ENCODE assay signal across 8 mouse cellular contexts in the genomic region with DNA sequence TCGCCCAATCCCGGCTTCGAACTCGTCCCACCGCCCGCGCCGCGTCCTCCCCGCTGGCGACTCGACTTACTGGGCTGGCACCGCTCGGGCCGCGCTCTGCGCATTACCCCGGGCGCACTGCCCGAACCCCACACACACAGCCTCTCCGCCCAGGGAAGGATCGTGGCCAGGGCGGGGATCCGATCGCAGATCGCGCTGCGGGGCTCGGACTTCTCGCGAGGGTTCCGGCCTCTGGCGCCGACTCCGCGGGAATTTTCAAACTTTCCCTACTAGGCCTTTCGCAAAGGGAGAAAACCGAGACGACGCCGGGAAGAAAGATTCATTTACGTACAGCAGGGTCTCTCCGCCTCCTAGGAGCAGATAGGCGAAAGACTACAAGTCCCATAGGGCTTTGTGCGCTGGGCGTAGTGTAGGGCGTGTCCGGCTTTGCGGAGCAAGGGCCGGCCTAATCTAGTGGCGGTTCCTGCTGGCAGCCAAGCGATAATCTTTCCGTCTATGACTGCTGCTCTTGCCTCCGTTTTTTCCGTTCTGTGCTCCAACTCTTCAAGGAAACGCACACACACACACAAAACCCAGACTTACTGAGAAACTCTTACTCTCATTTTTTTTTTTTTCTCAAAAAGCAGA. TPM values are rescaled to one million over a fixed set of nuclear protein-coding genes. Genes with fewer than 3 reads are reported as not detected.
A peak's percentile ranks its signal among the peaks of the same experiment; 100 is the strongest.
DNase-seq lines count a peak whose midpoint lies in the region; ATAC-seq and TF ChIP-seq lines count a peak whose summit lies in the region.

Gene Ahctf1, minus strand, starts transcription at position 168 of the 627 bp plus-strand sequence.

- peak within 1 kb of the TSS; percentile 87 for H3K27ac ChIP-seq in CH12.LX (ENCODE audit: insufficient read depth, low read depth)
- peak within 1 kb of the TSS; percentile 97 for H3K27ac ChIP-seq in forebrain, embryonic 11.5 days (ENCODE audit: low read depth, low read length)
- peak within 1 kb of the TSS; percentile 96 for H3K27ac ChIP-seq in heart, embryonic 16.5 days (ENCODE audit: low read length)
- H3K27ac ChIP-seq in liver, embryonic 15.5 days (replicated peaks): peak within 1 kb of the TSS; percentile 100
- peak within 1 kb of the TSS; percentile 90 for H3K27ac ChIP-seq in neural tube, embryonic 12.5 days

- peak; percentile 98 for DNase-seq in CH12.LX (ENCODE audit: extremely low read depth)
- DNase-seq in c-Kit-positive CD71-positive TER-119-negative erythroid progenitor cells, embryonic 14.5 days (ENCODE audit: low read depth): peak; percentile 95
- DNase-seq in forebrain, embryonic 11.5 days (ENCODE audit: low spot score): peak; percentile 98
- DNase-seq in kidney, postnatal 36 days: peak; percentile 99
- peak; percentile 99 for DNase-seq in telencephalon, adult 2 months (ENCODE audit: low read depth, low spot score)

- peak within 1 kb of the TSS; percentile 87 for H3K4me2 ChIP-seq in CH12.LX (ENCODE audit: insufficient read depth, low read depth, poor library complexity, severe bottlenecking)
- H3K4me2 ChIP-seq in forebrain, embryonic 11.5 days (ENCODE audit: low read depth, low read length, severe bottlenecking): peak within 1 kb of the TSS; percentile 66
- peak within 1 kb of the TSS; percentile 77 for H3K4me2 ChIP-seq in heart, embryonic 16.5 days (ENCODE audit: low read depth, low read length)
- peak within 1 kb of the TSS; percentile 78 for H3K4me2 ChIP-seq in liver, embryonic 15.5 days
- peak within 1 kb of the TSS; percentile 82 for H3K4me2 ChIP-seq in neural tube, embryonic 12.5 days (replicated peaks)

- H3K27me3 ChIP-seq in CH12.LX (replicated peaks): no peaks in the 10 kb centered on the region
- no peaks in the 10 kb centered on the region for H3K27me3 ChIP-seq in forebrain, embryonic 11.5 days (ENCODE audit: control insufficient read depth, insufficient read depth, low read length)
- no peaks in the 10 kb centered on the region for H3K27me3 ChIP-seq in heart, embryonic 16.5 days (ENCODE audit: control insufficient read depth, insufficient read depth, low read length)
- H3K27me3 ChIP-seq in liver, embryonic 15.5 days: no peaks in the 10 kb centered on the region
- H3K27me3 ChIP-seq in neural tube, embryonic 12.5 days (replicated peaks): no peaks in the 10 kb centered on the region

- peaks cover 43% of the 10 kb centered on the region for H3K79me2 ChIP-seq in CH12.LX (replicated peaks; ENCODE audit: control insufficient read depth, extremely low read depth, insufficient read depth, poor library complexity, severe bottlenecking)

- dilution Hi-C loops in CH12.LX (cut with MboI; ENCODE audit: extremely low pct_ligation_motif_present, extremely low pct_unique_long_range_greater_than_20kb, low sequenced_read_pairs): no loop called here

- TF ChIP-seq CTCF in CH12.LX (conservative IDR thresholded peaks at IDR 0.05 in 1 of 2, IDR thresholded peaks at IDR 0.05 in 1 of 2; ENCODE audit: low read depth in 2 of 2, low read length in 2 of 2): peak in 1 of 2 experiments; percentile 30; a peak in 2 of 4 replicates

- peaks cover 3 to 12% of the 10 kb centered on the region in 2 experiments for H3K36me3 ChIP-seq in CH12.LX (replicated peaks in 1 of 2; ENCODE audit: control insufficient read depth in 1 of 2, insufficient read depth in 1 of 2, low read length in 1 of 2)
- H3K36me3 ChIP-seq in forebrain, embryonic 11.5 days (ENCODE audit: control insufficient read depth, insufficient read depth, low read length): no peaks in the 10 kb centered on the region
- peaks cover 6% of the 10 kb centered on the region; the same call in 1 of the 2 replicates for H3K36me3 ChIP-seq in heart, embryonic 16.5 days (ENCODE audit: control insufficient read depth, insufficient read depth)
- peaks cover 8% of the 10 kb centered on the region for H3K36me3 ChIP-seq in liver, embryonic 15.5 days (replicated peaks)
- peaks cover 4% of the 10 kb centered on the region; the same call in 1 of the 2 replicates for H3K36me3 ChIP-seq in neural tube, embryonic 12.5 days

- no peaks in the 10 kb centered on the region for H3K9me3 ChIP-seq in CH12.LX (replicated peaks; ENCODE audit: low read length)
- H3K9me3 ChIP-seq in forebrain, embryonic 11.5 days (ENCODE audit: control insufficient read depth, low read length): no peaks in the 10 kb centered on the region
- H3K9me3 ChIP-seq in heart, embryonic 16.5 days (replicated peaks; ENCODE audit: control insufficient read depth, low read length): 0 out of 2 replicates have a peak, but pooled peaks cover 2% of the 10 kb centered on the region
- no peaks in the 10 kb centered on the region for H3K9me3 ChIP-seq in liver, embryonic 15.5 days (replicated peaks)
- no peaks in the 10 kb centered on the region for H3K9me3 ChIP-seq in neural tube, embryonic 12.5 days

- in situ Hi-C loops in CH12.LX (cut with MboI; ENCODE audit: low pct_ligation_motif_present, low pct_unique_long_range_greater_than_20kb, low sequenced_read_pairs): loop anchor here (5.0 kb wide), 1 partner anchor 39 kb away; no protein-coding TSS in a partner anchor

- peak; percentile 66 for TF ChIP-seq EP300 in CH12.LX (IDR thresholded peaks at IDR 0.05; ENCODE audit: low read length)

- peak within 1 kb of the TSS; percentile 78 to 97 (median 88) for H3K4me3 ChIP-seq in CH12.LX (replicated peaks in 1 of 3; ENCODE audit: low read depth in 2 of 3, low read length in 2 of 3, poor library complexity in 1 of 3)
- H3K4me3 ChIP-seq in forebrain, embryonic 11.5 days (ENCODE audit: low read depth, low read length): peak within 1 kb of the TSS; percentile 96
- H3K4me3 ChIP-seq in heart, embryonic 16.5 days (ENCODE audit: low read length): peak within 1 kb of the TSS; percentile 66
- peak within 1 kb of the TSS; percentile 93 for H3K4me3 ChIP-seq in liver, embryonic 15.5 days (replicated peaks)
- H3K4me3 ChIP-seq in neural tube, embryonic 12.5 days: peak within 1 kb of the TSS; percentile 85

- TF ChIP-seq POLR2A in CH12.LX (IDR thresholded peaks at IDR 0.05; ENCODE audit: low read depth, low read length): peak; percentile 96

- peak within 1 kb of the TSS; percentile 89 for H3K9ac ChIP-seq in CH12.LX (ENCODE audit: insufficient read depth, low read depth)
- peak within 1 kb of the TSS; percentile 97 for H3K9ac ChIP-seq in forebrain, embryonic 11.5 days (ENCODE audit: low read length)
- H3K9ac ChIP-seq in heart, embryonic 16.5 days (ENCODE audit: low read length): peak within 1 kb of the TSS; percentile 90
- peak within 1 kb of the TSS; percentile 96 for H3K9ac ChIP-seq in liver, embryonic 15.5 days
- H3K9ac ChIP-seq in neural tube, embryonic 12.5 days: peak within 1 kb of the TSS; percentile 94

- peak; percentile 99 for ATAC-seq in forebrain, embryonic 11.5 days (replicated peaks; ENCODE audit: low FRiP score)
- ATAC-seq in heart, embryonic 16.5 days (replicated peaks; ENCODE audit: extremely low read depth, insufficient read depth, low FRiP score): peak; percentile 98
- ATAC-seq in liver, embryonic 15.5 days (ENCODE audit: insufficient read depth): peak; percentile 93
- ATAC-seq in neural tube, embryonic 12.5 days (ENCODE audit: low FRiP score, low read depth): peak; percentile 99

- peaks cover 2 to 22% of the 10 kb centered on the region in 2 experiments; a peak in 2 of 4 replicates for H3K4me1 ChIP-seq in CH12.LX (ENCODE audit: control insufficient read depth in 1 of 2, insufficient read depth in 2 of 2)
- H3K4me1 ChIP-seq in forebrain, embryonic 11.5 days (replicated peaks; ENCODE audit: control insufficient read depth, insufficient read depth, low read length): peaks cover 8% of the 10 kb centered on the region; the same call in 1 of the 2 replicates
- H3K4me1 ChIP-seq in heart, embryonic 16.5 days (ENCODE audit: control insufficient read depth, insufficient read depth, low read length): peaks cover 19% of the 10 kb centered on the region
- H3K4me1 ChIP-seq in liver, embryonic 15.5 days (replicated peaks): peaks cover 73% of the 10 kb centered on the region
- peaks cover 16% of the 10 kb centered on the region for H3K4me1 ChIP-seq in neural tube, embryonic 12.5 days

- WGBS in forebrain, embryonic 11.5 days: under 1% methylated on average over 54 of the region's 56 CpGs
- WGBS in heart, embryonic 16.5 days: under 1% methylated on average over 56 of the region's 56 CpGs
- under 1% methylated on average over 56 of the region's 56 CpGs for whole genome bisulfite sequencing in liver, embryonic 15.5 days (ENCODE audit: insufficient replicate concordance)
- WGBS in neural tube, embryonic 12.5 days: under 1% methylated on average over 56 of the region's 56 CpGs

- TF ChIP-seq RAD21 in CH12.LX (IDR thresholded peaks at IDR 0.05; ENCODE audit: low read depth, low read length): peak; percentile 25

TF ChIP-seq in CH12.LX, 34 proteins besides CTCF, POLR2A, EP300 and RAD21 (continues in another document):
- TF ChIP-seq CHD2 (IDR thresholded peaks at IDR 0.05; ENCODE audit: low read length) (peak; percentile 99), USF2 (conservative IDR thresholded peaks at IDR 0.05; ENCODE audit: low read depth, low read length) (no peak), ZC3H11A (IDR thresholded peaks at IDR 0.05; ENCODE audit: low read depth, low read length) (no peak), JUN (IDR thresholded peaks at IDR 0.05; ENCODE audit: insufficient read depth, low read depth, low read length) (0 out of 2 replicates have a peak, but pooled peaks have one; percentile 16), MXI1 (IDR thresholded peaks at IDR 0.05; ENCODE audit: low read depth, low read length) (no peak; the same call in 1 of the 2 replicates), GABPA (IDR thresholded peaks at IDR 0.05; ENCODE audit: insufficient replicate concordance, low read depth, low read length) (peak; percentile 64; the same call in 1 of the 2 replicates), UBTF (IDR thresholded peaks at IDR 0.05; ENCODE audit: low read depth, low read length) (no peak; the same call in 1 of the 2 replicates), RCOR1 (conservative IDR thresholded peaks at IDR 0.05; ENCODE audit: low read depth, low read length) (0 out of 2 replicates have a peak, but pooled peaks have one; percentile 29), NRF1 (IDR thresholded peaks at IDR 0.05; ENCODE audit: low read depth, low read length) (peak; percentile 58), CHD1 (IDR thresholded peaks at IDR 0.05; ENCODE audit: low read depth, low read length) (peak; percentile 89), MAFK (IDR thresholded peaks at IDR 0.05; ENCODE audit: insufficient replicate concordance, low read length) (no peak), KAT2A (IDR thresholded peaks at IDR 0.05; ENCODE audit: insufficient replicate concordance, low read length) (peak; percentile 96), MEF2A (IDR thresholded peaks at IDR 0.05; ENCODE audit: borderline replicate concordance, low read depth, low read length) (peak; percentile 84)

RNA-seq across cellular contexts. Expression of gene Ahctf1, which starts in this region (rescaled TPM):
- total RNA-seq in CH12.LX (2012; rRNA removed): 79.2 and 81.0 TPM in 2 replicates
- 111 and 127 TPM in 2 replicates for total RNA-seq in CH12.LX (2014; rRNA removed)
- polyA plus RNA-seq in CH12.LX (2012; ENCODE audit: insufficient read length, low read depth): 90.3 and 96.0 TPM in 2 replicates
- 40.2 and 44.0 TPM in 2 replicates for polyA plus RNA-seq in forebrain, embryonic 11.5 days (2014; fragmentation: Nextera tagmentation; extraction: Ambion mirVana)
- polyA plus RNA-seq in heart, embryonic 16.5 days (2015; fragmentation: Nextera tagmentation; extraction: Ambion mirVana): 13.3 and 13.8 TPM in 2 replicates
- 16.4 and 18.0 TPM in 2 replicates for polyA plus RNA-seq in liver, embryonic 15.5 days (2015; fragmentation: Nextera tagmentation; extraction: Ambion mirVana)
- 25.4 and 28.5 TPM in 2 replicates for polyA plus RNA-seq in neural tube, embryonic 12.5 days (2016; fragmentation: Nextera tagmentation; extraction: Ambion mirVana)

Comparison
In these comparisons a context has a peak if more than half of its experiments do, and no peak if none do; other contexts are left out.
1. Peak in every context shown above with its lines: DNase-seq, ATAC-seq, H3K4me3 ChIP-seq and H3K27ac ChIP-seq.